In the genomic region with DNA sequence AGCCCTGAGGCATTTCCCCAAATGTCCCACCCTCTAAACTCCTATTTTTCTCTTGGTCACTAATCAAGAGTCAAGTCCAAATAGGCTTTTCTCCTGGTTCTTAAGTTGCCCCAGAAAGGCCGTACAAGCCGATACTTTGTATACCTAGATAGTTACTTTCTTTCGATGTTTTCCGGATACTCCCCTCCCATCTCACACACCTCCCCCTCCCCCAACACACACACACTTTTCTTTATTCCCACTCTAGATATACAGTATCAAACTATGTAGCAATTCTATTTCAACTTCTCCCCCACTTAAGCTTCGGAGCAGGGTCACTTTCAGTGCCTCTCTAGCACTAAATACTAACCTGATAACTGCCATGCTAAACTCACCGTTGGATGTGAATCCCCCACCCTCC, we compare ENCODE assay signal across 25 mouse cellular contexts. TPM values are rescaled to one million over a fixed set of nuclear protein-coding genes. Genes with fewer than 3 reads are reported as not detected.
DNase-seq lines count a peak whose midpoint lies in the region; ATAC-seq and TF ChIP-seq lines count a peak whose summit lies in the region.
"Had no signal": no experiment of that assay in that cellular context is flagged by ENCODE, and none has a peak within 500 bp of the region (broad histone marks: within the 10 kb centered on the region; RNA-seq: fewer than 3 reads in every experiment).

No protein-coding gene starts in this region.

- peak overlapping the region; percentile 61; the same call in 1 of the 2 replicates for H3K27ac ChIP-seq in heart, embryonic 13.5 days (replicated peaks)
- no peak overlapping the region for H3K27ac ChIP-seq in kidney, postnatal 0 days
- H3K27ac ChIP-seq in embryonic fibroblast, embryonic 13.5 days (ENCODE audit: insufficient read depth, low read length): peak overlapping the region; percentile 3; the same call in 1 of the 2 replicates
- H3K27ac ChIP-seq in lung, postnatal 0 days (ENCODE audit: low read length): no peak overlapping the region
- H3K27ac ChIP-seq: liver, embryonic 15.5 days; midbrain, embryonic 10.5 days; neural tube, embryonic 12.5 days had no signal

- WGBS in heart, embryonic 13.5 days: 78% methylated on average over 6 of the region's 6 CpGs
- WGBS in kidney, postnatal 0 days: 91% methylated on average over 6 of the region's 6 CpGs
- 84% methylated on average over 6 of the region's 6 CpGs for WGBS in lung, postnatal 0 days

- intact Hi-C loops in heart, postnatal 14 days (cut with DNase I): no loop called here

- peaks cover 80% of the 10 kb centered on the region for H3K36me3 ChIP-seq in heart, embryonic 13.5 days
- H3K36me3 ChIP-seq in kidney, postnatal 0 days (ENCODE audit: insufficient read depth, low read length): peaks cover 53% of the 10 kb centered on the region
- peaks cover 10% of the 10 kb centered on the region for H3K36me3 ChIP-seq in lung, postnatal 0 days (ENCODE audit: insufficient read depth, low read length)

- no peak for TF ChIP-seq EP300 in lung, postnatal 0 days (IDR thresholded peaks at IDR 0.05)

- no peak for TF ChIP-seq CTCF in kidney, postnatal 0 days (IDR thresholded peaks at IDR 0.05; ENCODE audit: low read depth)
- no peak for TF ChIP-seq CTCF in embryonic fibroblast, embryonic 13.5 days (IDR thresholded peaks at IDR 0.05; ENCODE audit: borderline replicate concordance, insufficient read depth, low read length)
- no peak for TF ChIP-seq CTCF in lung, postnatal 0 days (IDR thresholded peaks at IDR 0.05)

- H3K9me3 ChIP-seq in heart, embryonic 13.5 days: no peaks in the 10 kb centered on the region
- H3K9me3 ChIP-seq in kidney, postnatal 0 days (replicated peaks; ENCODE audit: low read length): no peaks in the 10 kb centered on the region
- H3K9me3 ChIP-seq in lung, postnatal 0 days (ENCODE audit: low read length): no peaks in the 10 kb centered on the region
- H3K9me3 ChIP-seq: limb, embryonic 12.5 days; liver, embryonic 15.5 days; midbrain, embryonic 10.5 days; neural tube, embryonic 12.5 days had no signal

- no peak for TF ChIP-seq POLR2A in embryonic fibroblast, embryonic 13.5 days (IDR thresholded peaks at IDR 0.05; ENCODE audit: low read depth, low read length)

- no peaks in the 10 kb centered on the region for H3K27me3 ChIP-seq in heart, embryonic 13.5 days (replicated peaks)
- no peaks in the 10 kb centered on the region for H3K27me3 ChIP-seq in kidney, postnatal 0 days (ENCODE audit: insufficient read depth, low read length)
- no peaks in the 10 kb centered on the region for H3K27me3 ChIP-seq in lung, postnatal 0 days (replicated peaks; ENCODE audit: insufficient read depth, low read length)
- H3K27me3 ChIP-seq: limb, embryonic 12.5 days; neural tube, embryonic 12.5 days had no signal

- H3K9ac ChIP-seq in heart, embryonic 13.5 days: peak overlapping the region; percentile 8; the same call in 1 of the 2 replicates
- H3K9ac ChIP-seq in kidney, postnatal 0 days (ENCODE audit: low read depth, low read length): 0 out of 2 replicates have a peak overlapping the region, but pooled peaks have one; percentile 8
- no peak overlapping the region for H3K9ac ChIP-seq in lung, postnatal 0 days (replicated peaks; ENCODE audit: low read depth)
- H3K9ac ChIP-seq: limb, embryonic 12.5 days; liver, embryonic 15.5 days; lung, embryonic 14.5 days; neural tube, embryonic 12.5 days had no signal

- ATAC-seq in heart, embryonic 13.5 days (ENCODE audit: extremely low read depth, insufficient number of reproducible peaks, low FRiP score, low TSS enrichment): no peak
- no peak for ATAC-seq in kidney, postnatal 0 days (replicated peaks; ENCODE audit: low FRiP score, low read depth)
- no peak for ATAC-seq in lung, postnatal 0 days
- ATAC-seq: hindbrain, embryonic 16.5 days; midbrain, embryonic 16.5 days had no signal

- no peak for DNase-seq in heart, postnatal 14 days
- no peak for DNase-seq in kidney, postnatal 0 days (ENCODE audit: low spot score)
- no peak for DNase-seq in kidney, adult 11 months
- DNase-seq in lung, postnatal 0 days (ENCODE audit: low spot score): no peak
- DNase-seq in adrenal gland, postnatal 10 days: no peak
- DNase-seq: adrenal gland, postnatal 36 days; B cell, adult 2 months; cerebellum, adult 18-20 months; cerebellum, postnatal 10 days; gastrocnemius, postnatal 14 days; kidney, adult 2 months; lung, embryonic 14.5 days; right cerebral cortex, adult 18-20 months; spleen, adult 18-20 months; thymus, adult 2 months; thymus, postnatal 4 days had no signal

- no peak overlapping the region for H3K4me3 ChIP-seq in heart, embryonic 13.5 days
- no peak overlapping the region for H3K4me3 ChIP-seq in kidney, postnatal 0 days (replicated peaks; ENCODE audit: low read depth, low read length)
- no peak overlapping the region for H3K4me3 ChIP-seq in embryonic fibroblast, embryonic 13.5 days (ENCODE audit: insufficient read depth, low read length)
- H3K4me3 ChIP-seq in lung, postnatal 0 days (ENCODE audit: low read depth, low read length): no peak overlapping the region
- H3K4me3 ChIP-seq: erythroblast, embryonic 14.5 days; limb, embryonic 12.5 days; liver, embryonic 15.5 days; midbrain, embryonic 10.5 days; neural tube, embryonic 12.5 days had no signal

- H3K4me2 ChIP-seq in heart, embryonic 13.5 days: no peak overlapping the region
- H3K4me2 ChIP-seq in kidney, postnatal 0 days (ENCODE audit: low read length): no peak overlapping the region
- H3K4me2 ChIP-seq in lung, postnatal 0 days (replicated peaks; ENCODE audit: low read depth, low read length): no peak overlapping the region
- H3K4me2 ChIP-seq: limb, embryonic 12.5 days; liver, embryonic 15.5 days; lung, embryonic 14.5 days; neural tube, embryonic 12.5 days had no signal

- H3K4me1 ChIP-seq in heart, embryonic 13.5 days: peaks cover 48% of the 10 kb centered on the region
- peaks cover 18% of the 10 kb centered on the region for H3K4me1 ChIP-seq in kidney, postnatal 0 days (replicated peaks; ENCODE audit: insufficient read depth, low read length)
- peaks cover 6% of the 10 kb centered on the region for H3K4me1 ChIP-seq in embryonic fibroblast, embryonic 13.5 days (ENCODE audit: control insufficient read depth, insufficient read depth, low read length)
- H3K4me1 ChIP-seq in lung, postnatal 0 days (ENCODE audit: insufficient read depth, low read depth, low read length): peaks cover 5% of the 10 kb centered on the region; the same call in 1 of the 2 replicates

RNA-seq across cellular contexts. Expression of gene Slc25a4, which starts 5.0 kb away (rescaled TPM):
- 1,621 and 1,814 TPM in 2 replicates for polyA plus RNA-seq in heart, embryonic 13.5 days (2015; fragmentation: Nextera tagmentation; extraction: Ambion mirVana)
- total RNA-seq in heart, postnatal 14 days (2021): 1,000 to 10,000 TPM; 4,839 to 4,843 TPM
- 835 and 864 TPM in 2 replicates for polyA plus RNA-seq in kidney, postnatal 0 days (2015; fragmentation: Nextera tagmentation; extraction: Ambion mirVana)
- 302 and 337 TPM in 2 replicates for polyA plus RNA-seq in embryonic fibroblast, embryonic 13.5 days (2011; ENCODE audit: insufficient read length, low read depth, missing spikeins)
- 292 and 307 TPM in 2 replicates for polyA plus RNA-seq in lung, postnatal 0 days (2015; fragmentation: Nextera tagmentation; extraction: Ambion mirVana)
- total RNA-seq in adrenal gland, postnatal 10 days (2021): 100 to 1,000 TPM; 276 to 572 TPM

RNA-seq across cellular contexts. Expression of gene Snx25, which starts 54.1 kb away (rescaled TPM):
- 3.3 and 4.8 TPM in 2 replicates for polyA plus RNA-seq in heart, embryonic 13.5 days (2015; fragmentation: Nextera tagmentation; extraction: Ambion mirVana)
- total RNA-seq in heart, postnatal 14 days (2021): 10 to 100 TPM; 12.0 to 12.4 TPM
- polyA plus RNA-seq in kidney, postnatal 0 days (2015; fragmentation: Nextera tagmentation; extraction: Ambion mirVana): 5.4 and 6.3 TPM in 2 replicates
- polyA plus RNA-seq in embryonic fibroblast, embryonic 13.5 days (2011; ENCODE audit: insufficient read length, low read depth, missing spikeins): 20.2 and 23.5 TPM in 2 replicates
- polyA plus RNA-seq in lung, postnatal 0 days (2015; fragmentation: Nextera tagmentation; extraction: Ambion mirVana): 34.5 and 35.2 TPM in 2 replicates
- 10 to 100 TPM; 17.0 to 18.7 TPM for total RNA-seq in adrenal gland, postnatal 10 days (2021)

RNA-seq across cellular contexts. Expression of gene Cfap97, which starts 54.5 kb away (rescaled TPM):
- 17.9 and 19.5 TPM in 2 replicates for polyA plus RNA-seq in heart, embryonic 13.5 days (2015; fragmentation: Nextera tagmentation; extraction: Ambion mirVana)
- 10 to 100 TPM; 11.4 to 13.0 TPM for total RNA-seq in heart, postnatal 14 days (2021)
- 34.7 and 37.4 TPM in 2 replicates for polyA plus RNA-seq in kidney, postnatal 0 days (2015; fragmentation: Nextera tagmentation; extraction: Ambion mirVana)
- 17.3 and 19.7 TPM in 2 replicates for polyA plus RNA-seq in embryonic fibroblast, embryonic 13.5 days (2011; ENCODE audit: insufficient read length, low read depth, missing spikeins)
- 25.8 and 29.5 TPM in 2 replicates for polyA plus RNA-seq in lung, postnatal 0 days (2015; fragmentation: Nextera tagmentation; extraction: Ambion mirVana)
- total RNA-seq in adrenal gland, postnatal 10 days (2021): 10 to 100 TPM; 16.7 to 21.2 TPM

Comparison
In these comparisons a context has a peak if more than half of its experiments do, and no peak if none do; other contexts are left out.
1. H3K27ac ChIP-seq: peak in heart, embryonic 13.5 days (single experiment) and embryonic fibroblast, embryonic 13.5 days (single experiment); none in kidney, postnatal 0 days (single experiment) and lung, postnatal 0 days (single experiment).